Mouse (Mus musculus) frontal cortex, postnatal 36 days (tissue): ENCODE measurements around the gene Rmnd5b.
A peak's percentile ranks its signal among the peaks of the same experiment; 100 is the strongest.
"Not testable (repeated sequence)": the region's sequence is repeated elsewhere in the genome, so short reads cannot be mapped to it uniquely, and the experiment has no call there.

Experiments
- DNase-seq, 2 experiments: peaks; one replicate each; pipeline ENCODE4 v3.0.0; 2022; ENCODE audit warnings: low spot score in 2 of 2

Rmnd5b gene

GRCm38 (mm10) chr11:51621776-51622175 is 13.9 kb downstream of the Rmnd5b start:
- DNase-seq, result no peak

- no peak for DNase-seq
Observed at GRCm38 (mm10) chr11:51620084-51620483, 15.6 kb downstream of the Rmnd5b start.

GRCm38 (mm10) chr11:51619409-51620060 is 16.2 kb downstream of the Rmnd5b start, which contains the start of gene Nhp2:
TSS of gene Nhp2 (plus strand) at chr11:51619735.
- peak; percentile 87 to 95 for DNase-seq

GRCm38 (mm10) chr11:51618894-51619408 is 16.7 kb downstream of the Rmnd5b start:
- DNase-seq, result no peak

GRCm38 (mm10) chr11:51617693-51618092 is 18.0 kb downstream of the Rmnd5b start:
- DNase-seq, result peak; percentile 68 to 79

- not testable (repeated sequence) for DNase-seq
Observed at GRCm38 (mm10) chr11:51616113-51616512, 19.6 kb downstream of the Rmnd5b start.

GRCm38 (mm10) chr11:51615601-51616000 is 20.1 kb downstream of the Rmnd5b start:
- DNase-seq, result no peak

GRCm38 (mm10) chr11:51615129-51615528 is 20.6 kb downstream of the Rmnd5b start:
- no peak for DNase-seq

- DNase-seq, result no peak
Observed at GRCm38 (mm10) chr11:51614256-51614655, 21.4 kb downstream of the Rmnd5b start.

- DNase-seq, result not testable (repeated sequence)
Observed at GRCm38 (mm10) chr11:51609940-51610339, 25.8 kb downstream of the Rmnd5b start.

- no peak for DNase-seq
Observed at GRCm38 (mm10) chr11:51609266-51609909, 26.3 kb downstream of the Rmnd5b start.

GRCm38 (mm10) chr11:51607096-51607738 is 28.5 kb downstream of the Rmnd5b start:
- DNase-seq, result no peak

- peak; percentile 97 to 99 for DNase-seq
Observed at GRCm38 (mm10) chr11:51606447-51607095, 29.1 kb downstream of the Rmnd5b start, which contains the start of gene Hnrnpab. TSS of gene Hnrnpab (minus strand) at chr11:51606847.

GRCm38 (mm10) chr11:51605602-51606446 is 29.9 kb downstream of the Rmnd5b start:
- DNase-seq, result peak; percentile 71 to 78

GRCm38 (mm10) chr11:51602253-51602652 is 33.4 kb downstream of the Rmnd5b start:
- no peak for DNase-seq

GRCm38 (mm10) chr11:51597553-51597952 is 38.1 kb downstream of the Rmnd5b start:
- DNase-seq, result no peak

GRCm38 (mm10) chr11:51595459-51596083 is 40.1 kb downstream of the Rmnd5b start:
- DNase-seq, result no peak

GRCm38 (mm10) chr11:51594715-51595350 is 40.9 kb downstream of the Rmnd5b start:
- DNase-seq, result no peak

- DNase-seq, result no peak
Observed at GRCm38 (mm10) chr11:51593849-51594248, 41.8 kb downstream of the Rmnd5b start.

GRCm38 (mm10) chr11:51593368-51593767 is 42.3 kb downstream of the Rmnd5b start:
- no peak for DNase-seq
